Mouse (Mus musculus): ENCODE results near the gene Mapre3.

GRCm38 (mm10) chr5:30768598-30768997, 45.8 kb upstream of the Mapre3 start:
- TF ChIP-seq CTCF (conservative IDR thresholded peaks at IDR 0.05; ENCODE audit: low read length): no peak
- TF ChIP-seq POU5F1 (IDR thresholded peaks at IDR 0.05; ENCODE audit: borderline replicate concordance, low read length): no peak

Data from E14TG2a.4 (cell line).